Mouse (Mus musculus): ENCODE data around the gene Rpp14. TPM values are rescaled to one million over a fixed set of nuclear protein-coding genes. Genes with fewer than 3 reads are reported as not detected.

Gene Rpp14
- polyA plus RNA-seq, 1 experiment, result 36.2 TPM

- 82% methylated on average over 4 of the region's 4 CpGs for WGBS
- Histone ChIP-seq H3K4me3 (replicated peaks; ENCODE audit: insufficient read depth, low read depth, low read length) (no peak overlapping the region), H3K27ac (ENCODE audit: insufficient read depth, low read length) (no peak overlapping the region), H3K27me3 (ENCODE audit: control insufficient read depth, insufficient read depth, low read length) (no peaks in the 10 kb centered on the region), H3K4me1 (ENCODE audit: control insufficient read depth, insufficient read depth, low read length) (peaks cover 18% of the 10 kb centered on the region)
- DNase-seq, result no peak
- TF ChIP-seq POLR2A (IDR thresholded peaks at IDR 0.05; ENCODE audit: borderline replicate concordance, insufficient read depth, low read length), result no peak
- no peak for TF ChIP-seq CTCF (IDR thresholded peaks at IDR 0.05; ENCODE audit: borderline replicate concordance, insufficient read depth, low read depth, low read length)
Measured at GRCm38 (mm10) chr14:8108047-8108446, 27.9 kb downstream of the Rpp14 start.

- Histone ChIP-seq H3K4me1 (ENCODE audit: control insufficient read depth, insufficient read depth, low read length) (peaks cover 17% of the 10 kb centered on the region), H3K4me3 (replicated peaks; ENCODE audit: insufficient read depth, low read depth, low read length) (no peak overlapping the region), H3K27ac (ENCODE audit: insufficient read depth, low read length) (no peak overlapping the region), H3K27me3 (ENCODE audit: control insufficient read depth, insufficient read depth, low read length) (no peaks in the 10 kb centered on the region)
- WGBS, result 86% methylated on average over 1 of the region's 1 CpGs
- TF ChIP-seq CTCF (IDR thresholded peaks at IDR 0.05; ENCODE audit: borderline replicate concordance, insufficient read depth, low read depth, low read length) (no peak), POLR2A (IDR thresholded peaks at IDR 0.05; ENCODE audit: borderline replicate concordance, insufficient read depth, low read length) (no peak)
- DNase-seq, result no peak
Measured at GRCm38 (mm10) chr14:8108976-8109375, 28.8 kb downstream of the Rpp14 start.

- TF ChIP-seq CTCF (IDR thresholded peaks at IDR 0.05; ENCODE audit: borderline replicate concordance, insufficient read depth, low read depth, low read length), result no peak
- no peak for TF ChIP-seq POLR2A (IDR thresholded peaks at IDR 0.05; ENCODE audit: borderline replicate concordance, insufficient read depth, low read length)
- 94% methylated on average over 6 of the region's 6 CpGs for WGBS
Measured at GRCm38 (mm10) chr14:8111545-8111944, 31.4 kb downstream of the Rpp14 start.

GRCm38 (mm10) chr14:8112036-8112435 is 31.9 kb downstream of the Rpp14 start:
- Histone ChIP-seq H3K4me3 (replicated peaks; ENCODE audit: insufficient read depth, low read depth, low read length) (no peak overlapping the region), H3K27ac (ENCODE audit: insufficient read depth, low read length) (no peak overlapping the region), H3K27me3 (ENCODE audit: control insufficient read depth, insufficient read depth, low read length) (no peaks in the 10 kb centered on the region), H3K4me1 (ENCODE audit: control insufficient read depth, insufficient read depth, low read length) (peaks cover 20% of the 10 kb centered on the region)
- 90% methylated on average over 8 of the region's 8 CpGs for WGBS
- TF ChIP-seq CTCF (IDR thresholded peaks at IDR 0.05; ENCODE audit: borderline replicate concordance, insufficient read depth, low read depth, low read length) (no peak), POLR2A (IDR thresholded peaks at IDR 0.05; ENCODE audit: borderline replicate concordance, insufficient read depth, low read length) (no peak)
- no peak for DNase-seq

More at GRCm38 (mm10) chr14:8111545-8111944, 31.4 kb downstream of the Rpp14 start:
- Histone ChIP-seq H3K27ac (ENCODE audit: insufficient read depth, low read length) (no peak overlapping the region), H3K4me1 (ENCODE audit: control insufficient read depth, insufficient read depth, low read length) (peaks cover 20% of the 10 kb centered on the region), H3K27me3 (ENCODE audit: control insufficient read depth, insufficient read depth, low read length) (no peaks in the 10 kb centered on the region), H3K4me3 (replicated peaks; ENCODE audit: insufficient read depth, low read depth, low read length) (no peak overlapping the region)
- no peak for DNase-seq

GRCm38 (mm10) chr14:8113616-8114015 is 33.4 kb downstream of the Rpp14 start:
- H3K27ac ChIP-seq (ENCODE audit: insufficient read depth, low read length), result no peak overlapping the region
- H3K4me3 ChIP-seq (replicated peaks; ENCODE audit: insufficient read depth, low read depth, low read length), result no peak overlapping the region
- peak in 1 of 2 experiments; percentile 45 for DNase-seq
- no peaks in the 10 kb centered on the region for H3K27me3 ChIP-seq (ENCODE audit: control insufficient read depth, insufficient read depth, low read length)
- WGBS, result 15% methylated on average over 2 of the region's 2 CpGs
- TF ChIP-seq POLR2A (IDR thresholded peaks at IDR 0.05; ENCODE audit: borderline replicate concordance, insufficient read depth, low read length), result no peak
- TF ChIP-seq CTCF (IDR thresholded peaks at IDR 0.05; ENCODE audit: borderline replicate concordance, insufficient read depth, low read depth, low read length), result no peak
- peaks cover 20% of the 10 kb centered on the region for H3K4me1 ChIP-seq (ENCODE audit: control insufficient read depth, insufficient read depth, low read length)

- 47% methylated on average over 3 of the region's 3 CpGs for WGBS
- TF ChIP-seq POLR2A (IDR thresholded peaks at IDR 0.05; ENCODE audit: borderline replicate concordance, insufficient read depth, low read length), result no peak
- TF ChIP-seq CTCF (IDR thresholded peaks at IDR 0.05; ENCODE audit: borderline replicate concordance, insufficient read depth, low read depth, low read length), result no peak
- H3K27ac ChIP-seq (ENCODE audit: insufficient read depth, low read length), result no peak overlapping the region
Measured at GRCm38 (mm10) chr14:8114306-8114705, 34.1 kb downstream of the Rpp14 start.

GRCm38 (mm10) chr14:8114756-8115155 is 34.6 kb downstream of the Rpp14 start:
- H3K4me1 ChIP-seq (ENCODE audit: control insufficient read depth, insufficient read depth, low read length), result peaks cover 20% of the 10 kb centered on the region
- 90% methylated on average over 1 of the region's 1 CpGs for WGBS
- H3K27ac ChIP-seq (ENCODE audit: insufficient read depth, low read length), result no peak overlapping the region
- TF ChIP-seq CTCF (IDR thresholded peaks at IDR 0.05; ENCODE audit: borderline replicate concordance, insufficient read depth, low read depth, low read length) (no peak), POLR2A (IDR thresholded peaks at IDR 0.05; ENCODE audit: borderline replicate concordance, insufficient read depth, low read length) (no peak)
- H3K4me3 ChIP-seq (replicated peaks; ENCODE audit: insufficient read depth, low read depth, low read length), result no peak overlapping the region
- DNase-seq, result no peak
- H3K27me3 ChIP-seq (ENCODE audit: control insufficient read depth, insufficient read depth, low read length), result no peaks in the 10 kb centered on the region

More at GRCm38 (mm10) chr14:8114306-8114705, 34.1 kb downstream of the Rpp14 start:
- DNase-seq, result no peak
- no peaks in the 10 kb centered on the region for H3K27me3 ChIP-seq (ENCODE audit: control insufficient read depth, insufficient read depth, low read length)
- peaks cover 20% of the 10 kb centered on the region for H3K4me1 ChIP-seq (ENCODE audit: control insufficient read depth, insufficient read depth, low read length)
- no peak overlapping the region for H3K4me3 ChIP-seq (replicated peaks; ENCODE audit: insufficient read depth, low read depth, low read length)

- Histone ChIP-seq H3K4me3 (replicated peaks; ENCODE audit: insufficient read depth, low read depth, low read length) (no peak overlapping the region), H3K27ac (ENCODE audit: insufficient read depth, low read length) (no peak overlapping the region), H3K27me3 (ENCODE audit: control insufficient read depth, insufficient read depth, low read length) (no peaks in the 10 kb centered on the region), H3K4me1 (ENCODE audit: control insufficient read depth, insufficient read depth, low read length) (peaks cover 20% of the 10 kb centered on the region)
- TF ChIP-seq POLR2A (IDR thresholded peaks at IDR 0.05; ENCODE audit: borderline replicate concordance, insufficient read depth, low read length) (no peak), CTCF (IDR thresholded peaks at IDR 0.05; ENCODE audit: borderline replicate concordance, insufficient read depth, low read depth, low read length) (no peak)
- no peak for DNase-seq
- 83% methylated on average over 4 of the region's 4 CpGs for WGBS
Measured at GRCm38 (mm10) chr14:8115772-8116171, 35.6 kb downstream of the Rpp14 start.

Measured in cerebellum, adult 2 months (tissue).